Mouse (Mus musculus): Measurements from ENCODE around the gene Ppara.

Gene Ppara

DNA sequence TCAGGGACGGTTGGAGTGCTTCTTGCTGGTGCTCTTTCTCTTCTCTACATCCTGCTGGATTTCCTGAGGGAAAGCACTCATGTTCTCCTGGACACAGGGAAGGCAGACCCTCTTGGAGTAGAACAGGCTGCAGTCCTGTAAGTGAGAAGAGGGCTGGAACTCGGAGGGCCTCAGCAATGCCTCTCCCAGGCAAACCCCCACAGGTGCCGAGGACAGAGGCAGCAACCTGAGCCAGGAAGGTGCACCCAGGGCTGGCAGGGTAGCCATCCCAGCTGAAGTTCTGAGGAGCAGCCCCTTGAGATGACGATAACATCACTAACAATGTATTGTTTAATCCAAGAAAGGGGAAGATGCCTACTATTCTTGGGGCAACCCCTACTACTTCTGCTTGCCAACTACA, 72.6 kb downstream of the Ppara start:
- DNase-seq (ENCODE audit: low spot score): no peak

DNA sequence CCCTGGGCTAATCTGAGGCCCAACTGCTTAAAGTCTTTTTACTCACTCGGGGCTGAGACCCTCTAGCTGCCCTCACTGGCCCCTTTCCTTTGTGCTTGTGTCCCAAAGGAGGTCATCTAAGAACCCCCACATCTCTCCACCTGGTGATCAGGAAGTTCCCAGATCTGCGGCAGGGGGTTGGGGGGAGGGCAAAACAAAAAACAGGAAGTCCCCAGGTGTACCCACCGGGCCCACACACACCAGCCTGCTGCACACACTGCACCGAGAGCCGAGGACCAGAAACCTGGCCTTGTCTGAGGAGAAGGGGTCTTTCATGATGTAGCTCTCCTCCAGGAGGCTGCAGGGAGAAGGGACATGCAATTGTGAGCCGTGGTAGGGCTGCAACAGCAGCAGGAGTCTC, 73.2 kb downstream of the Ppara start:
- DNase-seq (ENCODE audit: low spot score): no peak

GRCm38 (mm10) chr15:85808434-85808833, 73.7 kb downstream of the Ppara start:
- no peak for DNase-seq (ENCODE audit: low spot score)

GRCm38 (mm10) chr15:85809091-85809490, 74.3 kb downstream of the Ppara start:
- DNase-seq (ENCODE audit: low spot score): no peak

GRCm38 (mm10) chr15:85810462-85810805, 75.7 kb downstream of the Ppara start:
- DNase-seq (ENCODE audit: low spot score): no peak

DNA sequence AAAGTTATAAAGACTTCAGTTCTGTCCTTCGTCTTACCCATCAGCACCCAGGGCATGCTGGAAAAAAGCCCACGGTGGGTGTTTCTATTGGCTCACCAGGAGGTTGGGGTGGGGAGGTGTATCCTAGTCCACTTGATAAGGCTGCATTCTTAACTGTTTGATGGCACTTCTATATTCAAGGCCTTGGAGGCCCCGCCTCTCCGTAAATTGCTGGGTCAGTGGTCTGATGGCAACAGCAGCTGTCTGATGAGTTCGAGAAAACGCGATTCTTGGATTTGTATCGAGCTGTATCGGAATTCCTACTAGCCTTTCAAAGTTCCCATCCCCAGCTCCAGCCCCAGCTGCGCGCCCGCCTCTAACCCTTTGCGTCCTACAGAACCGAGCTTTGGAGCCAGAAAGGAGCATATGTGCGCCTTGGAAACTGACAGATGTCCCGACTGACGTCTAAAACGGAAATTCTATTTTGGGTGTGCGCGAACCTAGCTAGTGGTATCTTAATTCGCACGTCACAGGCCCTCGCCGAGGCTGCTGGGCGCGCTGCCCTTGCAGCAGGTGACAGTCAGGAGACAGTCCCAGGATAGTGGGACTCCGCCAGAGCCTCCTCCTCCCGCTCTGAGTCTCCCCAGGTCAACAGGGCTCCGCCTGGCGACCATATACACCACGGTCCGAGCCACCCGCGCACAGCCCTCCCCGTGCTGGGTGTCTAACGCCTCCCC, 76.2 kb downstream of the Ppara start:
- DNase-seq (ENCODE audit: low spot score): peak; percentile 55

- DNase-seq (ENCODE audit: low spot score): peak; percentile 99
Observed at GRCm38 (mm10) chr15:85811535-85812277, 76.9 kb downstream of the Ppara start, which contains the start of gene Cdpf1. TSS of gene Cdpf1 (minus strand) at chr15:85811697.

DNA sequence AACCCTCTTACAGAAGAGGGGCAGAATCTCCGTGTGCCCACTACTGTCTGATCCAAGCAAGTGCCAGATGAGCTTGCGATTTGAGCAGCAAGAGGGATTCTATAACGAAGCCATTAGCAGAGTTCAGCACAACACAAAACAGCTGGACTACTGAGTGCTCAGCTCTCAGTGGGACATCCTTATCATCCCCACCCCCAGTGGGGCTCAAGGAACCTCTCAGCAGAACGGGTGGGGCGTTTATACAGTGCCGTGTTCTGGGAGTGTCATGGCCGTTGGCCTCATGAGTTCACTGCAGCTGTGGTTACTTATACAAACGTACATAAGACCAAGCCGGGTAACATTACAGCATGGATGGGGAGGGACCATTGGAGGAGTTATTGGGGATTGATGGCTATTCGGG, 78.6 kb downstream of the Ppara start:
- DNase-seq (ENCODE audit: low spot score): no peak

DNA sequence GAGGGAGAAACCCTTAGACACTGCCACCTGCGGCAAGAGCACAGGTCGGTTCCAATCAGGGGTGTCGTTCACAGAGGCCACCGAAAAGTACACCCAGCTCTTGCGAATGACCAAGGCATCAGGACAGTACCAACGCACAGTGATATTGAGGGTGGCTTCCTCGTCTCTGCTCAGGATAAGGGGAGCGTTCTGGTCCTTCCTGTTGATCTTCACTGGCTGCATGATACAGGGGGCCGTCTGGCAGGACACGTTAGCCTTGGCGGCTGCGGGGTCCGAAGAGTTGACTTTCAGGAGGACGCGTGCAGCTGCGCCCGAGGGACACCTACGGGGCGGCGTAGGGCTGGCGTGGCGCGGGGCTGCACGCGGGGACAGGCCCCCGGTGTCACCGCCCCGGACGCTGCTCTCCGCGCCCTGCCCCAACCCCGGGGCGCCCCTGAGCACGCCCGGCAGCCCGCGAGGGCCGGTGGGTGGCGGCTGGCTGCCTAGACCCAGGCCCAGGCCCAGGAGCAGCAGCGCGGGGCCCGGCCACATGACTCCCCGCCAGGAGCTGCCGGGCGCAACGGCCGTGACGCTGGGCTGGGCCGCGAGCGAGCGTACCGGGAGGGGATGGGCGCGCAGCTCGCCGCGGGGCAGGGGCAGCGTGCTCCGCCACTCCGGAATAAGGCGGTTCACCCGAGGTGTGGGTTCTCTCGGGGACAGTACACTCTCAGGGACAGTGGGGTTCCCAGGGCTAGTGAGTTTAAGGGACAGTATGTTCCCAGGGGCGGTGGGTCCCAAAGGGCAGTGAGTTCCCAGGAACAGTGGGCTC, 86.6 kb downstream of the Ppara start, which contains the start of gene Pkdrej:
Pkdrej (minus strand) TSS at position 532 of the 808 bp plus-strand sequence.
- DNase-seq (ENCODE audit: low spot score): peak; percentile 51

- DNase-seq (ENCODE audit: low spot score): peak; percentile 48
Observed at GRCm38 (mm10) chr15:85822011-85822359, 87.2 kb downstream of the Ppara start.

DNA sequence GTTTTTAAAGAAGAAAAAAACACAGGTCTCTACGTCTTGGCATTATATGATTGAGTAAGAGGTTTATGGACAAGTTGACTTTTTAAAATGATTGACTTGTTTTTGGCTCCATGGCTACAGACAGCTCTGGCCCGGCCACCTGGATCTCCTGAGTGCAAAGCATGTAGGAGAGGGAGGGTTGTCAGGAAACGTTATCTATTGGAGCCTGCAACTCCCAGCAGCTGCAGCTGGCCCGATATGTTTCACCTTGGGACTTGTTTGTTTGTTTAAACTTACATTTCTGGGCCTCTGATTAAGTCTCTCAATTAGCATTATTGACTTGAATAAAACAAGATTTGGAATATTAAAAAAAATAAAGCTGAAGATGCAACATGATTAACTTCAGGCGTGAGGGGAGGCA, 91.9 kb downstream of the Ppara start:
- no peak for DNase-seq (ENCODE audit: low spot score)

- no peak for DNase-seq (ENCODE audit: low spot score)
Observed at GRCm38 (mm10) chr15:85828071-85828470, 93.3 kb downstream of the Ppara start.

GRCm38 (mm10) chr15:85829470-85829869, 94.7 kb downstream of the Ppara start:
- no peak for DNase-seq (ENCODE audit: low spot score)

DNA sequence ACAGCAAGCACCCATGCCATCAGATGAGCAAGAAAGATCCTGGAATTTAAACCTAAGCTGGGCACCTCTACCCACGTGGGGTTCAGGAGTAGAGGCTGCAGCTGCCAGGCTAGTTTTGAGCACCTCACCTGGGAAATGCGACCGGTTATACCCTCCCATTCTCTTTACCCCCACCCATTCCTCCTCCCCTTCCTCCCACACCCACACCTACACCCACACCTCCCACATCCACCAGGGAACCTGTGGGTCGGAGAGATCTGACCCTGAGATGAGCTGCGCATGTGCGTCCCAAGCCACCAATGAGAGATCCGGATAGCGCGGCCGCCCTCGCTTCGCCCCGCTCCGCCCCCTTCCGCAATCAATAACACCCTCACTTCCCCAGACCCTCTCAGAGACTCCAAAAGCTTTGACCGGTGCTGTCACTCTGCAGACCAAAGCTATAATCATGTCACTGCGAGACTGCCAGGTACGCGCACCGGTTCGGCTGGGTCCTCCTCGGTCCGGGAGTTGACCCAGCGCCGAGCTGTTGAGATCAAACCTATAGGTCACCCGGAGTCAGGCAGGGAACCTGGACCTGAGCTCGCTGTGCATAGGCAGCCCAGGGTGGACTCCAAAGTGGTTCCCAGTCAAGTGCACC, 97.3 kb downstream of the Ppara start, which contains the start of gene Ttc38:
Ttc38 (plus strand) TSS at position 353 of the 637 bp plus-strand sequence.
- peak; percentile 89 for DNase-seq (ENCODE audit: low spot score)

DNA sequence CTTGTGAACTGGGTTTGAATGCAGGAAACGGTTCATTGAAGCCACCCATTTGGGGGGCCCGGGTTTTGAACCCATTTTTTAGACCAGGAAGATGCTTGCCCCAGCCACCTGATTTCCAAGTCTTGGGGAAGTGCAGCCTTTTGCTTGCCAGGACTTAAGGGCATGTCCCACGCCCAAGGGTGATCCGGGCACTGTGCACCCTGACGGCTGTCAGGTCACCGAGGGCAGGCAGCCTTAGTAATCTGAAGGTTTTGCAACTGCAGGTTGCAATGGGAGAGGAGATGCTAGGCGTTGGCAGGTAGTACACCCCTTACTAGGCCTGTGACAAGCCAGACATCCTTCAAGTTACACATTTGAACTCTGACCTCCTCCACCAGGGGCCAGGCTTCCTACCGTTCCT, 97.8 kb downstream of the Ppara start:
- DNase-seq (ENCODE audit: low spot score): no peak

DNA sequence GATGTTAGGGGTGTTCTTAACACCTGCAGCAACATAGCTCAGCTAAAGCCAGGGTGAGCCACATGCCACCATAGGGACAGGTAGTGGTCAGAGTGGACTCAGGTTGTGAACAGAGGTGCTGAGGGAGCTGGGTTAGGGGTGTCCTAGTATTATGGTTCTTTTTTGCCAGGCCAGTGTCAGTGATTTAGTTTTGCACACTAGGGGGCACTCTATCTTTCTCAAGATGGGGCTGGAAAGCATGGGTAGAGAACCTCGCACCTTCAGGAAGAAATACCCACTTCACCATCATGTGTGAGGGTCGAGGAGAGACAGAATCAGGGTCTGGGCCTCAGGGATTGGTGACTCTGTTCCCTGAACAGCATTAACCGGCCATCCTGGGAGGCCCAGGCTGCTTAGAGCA, 100.6 kb downstream of the Ppara start:
- DNase-seq (ENCODE audit: low spot score): no peak

- no peak for DNase-seq (ENCODE audit: low spot score)
Observed at GRCm38 (mm10) chr15:85836887-85837286, 102.1 kb downstream of the Ppara start.

DNA sequence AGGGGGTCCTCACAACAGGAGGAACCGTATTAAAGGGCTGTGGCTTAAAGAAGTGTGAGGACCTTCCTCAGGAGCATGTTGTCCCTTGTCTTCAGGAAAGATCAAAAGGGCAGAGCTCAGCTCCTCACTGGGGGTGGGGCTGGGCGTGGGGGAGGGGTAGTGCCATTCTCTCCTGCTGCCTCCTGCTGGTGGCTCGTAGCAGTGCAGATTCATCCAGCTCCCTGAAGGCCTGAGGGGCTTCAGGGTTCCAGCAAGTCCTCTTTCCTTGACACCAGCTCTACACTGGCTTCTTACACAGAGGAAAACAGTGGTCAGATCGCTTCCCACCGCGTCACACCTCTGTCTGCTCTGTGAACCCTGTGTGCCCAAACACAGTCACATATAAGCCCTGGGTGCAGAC, 106.2 kb downstream of the Ppara start:
- DNase-seq (ENCODE audit: low spot score): peak; percentile 43

DNA sequence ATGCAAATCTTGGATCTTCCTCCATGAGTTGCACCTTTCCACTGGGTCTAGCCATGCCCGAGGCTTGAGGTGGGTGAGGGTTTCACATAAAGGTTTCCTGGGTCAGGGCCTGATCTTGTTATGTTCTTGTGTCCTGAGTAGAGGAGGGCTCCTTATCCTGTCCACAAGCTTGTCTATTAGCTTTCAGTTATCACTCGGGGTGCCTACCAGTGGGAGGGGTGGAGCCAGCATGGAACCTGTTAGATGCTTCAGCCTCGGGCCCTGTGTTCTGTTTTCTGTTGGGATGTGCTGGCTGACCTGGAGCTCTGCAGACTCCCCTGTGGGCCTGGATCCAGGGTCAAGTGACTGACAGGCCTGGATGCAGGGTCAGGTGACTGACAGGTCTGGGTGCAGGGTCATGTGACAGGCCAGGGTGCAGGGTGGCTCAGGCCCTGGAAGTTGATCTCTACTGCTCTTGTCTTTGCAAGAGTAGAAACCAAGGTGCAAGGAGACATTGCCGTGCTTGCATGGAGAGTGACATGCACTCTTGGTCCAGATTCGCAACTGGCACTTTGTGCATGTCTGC, 107.1 kb downstream of the Ppara start:
- DNase-seq (ENCODE audit: low spot score): no peak

- no peak for DNase-seq (ENCODE audit: low spot score)
Observed at GRCm38 (mm10) chr15:85845071-85845470, 110.3 kb downstream of the Ppara start.

DNA sequence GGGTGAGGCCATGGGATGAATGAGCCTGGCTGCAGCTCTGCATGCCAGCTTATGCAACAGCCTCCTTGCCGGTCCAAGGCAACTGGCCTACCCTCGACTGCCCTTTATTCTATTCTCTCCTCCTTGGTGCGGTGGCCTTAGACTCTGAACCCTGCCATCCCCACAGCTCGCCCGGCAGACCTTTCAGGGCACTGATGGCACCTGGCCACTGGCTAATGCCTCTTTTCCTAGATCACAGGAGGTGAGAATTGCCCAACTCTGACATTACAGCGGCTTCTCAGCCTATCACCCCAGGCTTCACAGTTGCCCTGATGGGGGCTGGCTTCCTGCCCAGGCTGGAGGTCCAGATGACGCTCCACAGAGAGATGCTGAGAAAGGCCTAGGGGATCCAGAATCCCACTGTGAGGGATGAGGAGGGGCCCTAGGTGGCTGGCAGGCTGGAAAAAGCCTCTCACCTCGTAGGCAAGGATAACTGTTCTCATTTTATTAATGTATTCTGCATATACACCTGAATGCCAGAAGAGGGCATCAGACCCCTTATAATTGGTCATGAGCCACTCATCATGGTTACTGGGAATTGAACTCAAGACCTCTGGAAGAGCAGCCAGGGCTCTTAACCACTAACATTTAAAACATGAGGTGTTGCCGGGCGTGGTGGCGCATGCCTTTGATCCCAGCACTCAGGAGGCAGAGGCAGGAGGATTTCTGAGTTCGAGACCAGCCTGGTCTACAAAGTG, 117.0 kb downstream of the Ppara start:
- DNase-seq (ENCODE audit: low spot score): no peak
